Comparison of ENCODE assay signal across 21 mouse cellular contexts in genomic region chr15:60793041-60793673, GRCm38 (mm10).
DNase-seq lines count a peak whose midpoint lies in the region; ATAC-seq and TF ChIP-seq lines count a peak whose summit lies in the region.
"Had no signal": no experiment of that assay in that cellular context is flagged by ENCODE, and none has a peak within 500 bp of the region (broad histone marks: within the 10 kb centered on the region; RNA-seq: fewer than 3 reads in every experiment).

No protein-coding gene starts in this region.

- H3K4me3 ChIP-seq in kidney, adult 2 months (ENCODE audit: insufficient read depth, low read depth, low read length) = no peak overlapping the region
- H3K4me3 ChIP-seq in kidney, embryonic 14.5 days (ENCODE audit: low read length) = no peak overlapping the region
- H3K4me3 ChIP-seq in liver, adult 2 months (ENCODE audit: insufficient read depth, low read depth, low read length) = no peak overlapping the region
- no peak overlapping the region for H3K4me3 ChIP-seq in liver, embryonic 11.5 days (ENCODE audit: low read depth, low read length)
- no peak overlapping the region for H3K4me3 ChIP-seq in lung, postnatal 0 days (ENCODE audit: low read depth, low read length)
- H3K4me3 ChIP-seq in forebrain, embryonic 11.5 days (ENCODE audit: low read depth, low read length) = no peak overlapping the region
- H3K4me3 ChIP-seq: embryonic facial prominence, embryonic 15.5 days; erythroblast, embryonic 14.5 days; forebrain, embryonic 10.5 days; forebrain, embryonic 15.5 days; heart, embryonic 10.5 days had no signal

- H3K4me2 ChIP-seq in kidney, embryonic 14.5 days (replicated peaks; ENCODE audit: low read depth, low read length) = no peak overlapping the region
- H3K4me2 ChIP-seq in liver, embryonic 11.5 days = no peak overlapping the region
- no peak overlapping the region for H3K4me2 ChIP-seq in lung, postnatal 0 days (replicated peaks; ENCODE audit: low read depth, low read length)
- H3K4me2 ChIP-seq in forebrain, embryonic 11.5 days (ENCODE audit: low read depth, low read length, severe bottlenecking) = no peak overlapping the region
- H3K4me2 ChIP-seq: embryonic facial prominence, embryonic 15.5 days; forebrain, embryonic 15.5 days had no signal

- peak; percentile 80 for DNase-seq in kidney, adult 2 months
- peak; percentile 72 for DNase-seq in liver, adult 2 months (ENCODE audit: extremely low read depth, low read depth, low spot score)
- DNase-seq in liver, embryonic 11.5 days (ENCODE audit: low spot score) = no peak
- peak; percentile 67 for DNase-seq in lung, postnatal 0 days (ENCODE audit: low spot score)
- DNase-seq in lung, postnatal 4 days = no peak
- DNase-seq in kidney, postnatal 25 days = peak; percentile 35 to 46
- DNase-seq in forebrain, embryonic 11.5 days (ENCODE audit: low spot score) = no peak
- DNase-seq: adrenal gland, postnatal 10 days; cerebellum, adult 11 months; cerebellum, adult 8-10 months; cerebellum, postnatal 14 days; embryo, embryonic 11 days; heart, adult 18-20 months; heart, postnatal 10 days; heart, postnatal 4 days had no signal

- H3K36me3 ChIP-seq in kidney, adult 2 months (ENCODE audit: control insufficient read depth, insufficient read depth, low read length) = no peaks in the 10 kb centered on the region
- H3K36me3 ChIP-seq in kidney, embryonic 14.5 days (ENCODE audit: control insufficient read depth, insufficient read depth, low read length) = no peaks in the 10 kb centered on the region
- H3K36me3 ChIP-seq in liver, adult 2 months (ENCODE audit: control insufficient read depth, insufficient read depth, low read length) = no peaks in the 10 kb centered on the region
- H3K36me3 ChIP-seq in liver, embryonic 11.5 days (ENCODE audit: control insufficient read depth, insufficient read depth, low read length) = no peaks in the 10 kb centered on the region
- H3K36me3 ChIP-seq in lung, postnatal 0 days (ENCODE audit: insufficient read depth, low read length) = no peaks in the 10 kb centered on the region
- no peaks in the 10 kb centered on the region for H3K36me3 ChIP-seq in forebrain, embryonic 11.5 days (ENCODE audit: control insufficient read depth, insufficient read depth, low read length)
- H3K36me3 ChIP-seq: embryonic facial prominence, embryonic 15.5 days; forebrain, embryonic 10.5 days; forebrain, embryonic 15.5 days; heart, embryonic 10.5 days had no signal

- no peak for TF ChIP-seq EP300 in lung, postnatal 0 days (IDR thresholded peaks at IDR 0.05)

- H3K27me3 ChIP-seq in kidney, adult 2 months (replicated peaks; ENCODE audit: control insufficient read depth, insufficient read depth, low read length) = no peaks in the 10 kb centered on the region
- no peaks in the 10 kb centered on the region for H3K27me3 ChIP-seq in kidney, embryonic 14.5 days (ENCODE audit: control insufficient read depth, insufficient read depth, low read length)
- no peaks in the 10 kb centered on the region for H3K27me3 ChIP-seq in liver, adult 2 months (ENCODE audit: control insufficient read depth, insufficient read depth, low read length)
- no peaks in the 10 kb centered on the region for H3K27me3 ChIP-seq in liver, embryonic 11.5 days (replicated peaks; ENCODE audit: control insufficient read depth, insufficient read depth, low read length)
- H3K27me3 ChIP-seq in lung, postnatal 0 days (replicated peaks; ENCODE audit: insufficient read depth, low read length) = no peaks in the 10 kb centered on the region
- no peaks in the 10 kb centered on the region for H3K27me3 ChIP-seq in forebrain, embryonic 11.5 days (ENCODE audit: control insufficient read depth, insufficient read depth, low read length)
- H3K27me3 ChIP-seq: embryonic facial prominence, embryonic 15.5 days; forebrain, embryonic 15.5 days had no signal

- peaks cover 5% of the 10 kb centered on the region; the same call in 1 of the 2 replicates for H3K4me1 ChIP-seq in kidney, adult 2 months (ENCODE audit: control insufficient read depth, insufficient read depth, low read length)
- no peaks in the 10 kb centered on the region for H3K4me1 ChIP-seq in kidney, embryonic 14.5 days (ENCODE audit: control insufficient read depth, insufficient read depth, low read length)
- peaks cover 4% of the 10 kb centered on the region; the same call in 1 of the 2 replicates for H3K4me1 ChIP-seq in liver, adult 2 months (ENCODE audit: control insufficient read depth, insufficient read depth, low read length)
- H3K4me1 ChIP-seq in liver, embryonic 11.5 days (replicated peaks; ENCODE audit: control insufficient read depth, insufficient read depth, low read length) = no peaks in the 10 kb centered on the region
- no peaks in the 10 kb centered on the region for H3K4me1 ChIP-seq in lung, postnatal 0 days (ENCODE audit: insufficient read depth, low read depth, low read length)
- no peaks in the 10 kb centered on the region for H3K4me1 ChIP-seq in forebrain, embryonic 11.5 days (replicated peaks; ENCODE audit: control insufficient read depth, insufficient read depth, low read length)
- H3K4me1 ChIP-seq: embryonic facial prominence, embryonic 15.5 days; forebrain, embryonic 10.5 days; forebrain, embryonic 15.5 days; heart, embryonic 10.5 days had no signal

- ATAC-seq in kidney, embryonic 14.5 days (ENCODE audit: low FRiP score, low TSS enrichment) = no peak
- no peak for ATAC-seq in liver, embryonic 11.5 days (replicated peaks; ENCODE audit: low FRiP score)
- peak; percentile 62 for ATAC-seq in lung, postnatal 0 days
- no peak for ATAC-seq in forebrain, embryonic 11.5 days (replicated peaks; ENCODE audit: low FRiP score)
- ATAC-seq: forebrain, embryonic 15.5 days had no signal

- no peaks in the 10 kb centered on the region for H3K79me2 ChIP-seq in liver, adult 2 months (ENCODE audit: control insufficient read depth, insufficient read depth, low read length)

- TF ChIP-seq POLR2A in kidney, adult 2 months (IDR thresholded peaks at IDR 0.05; ENCODE audit: low read depth, low read length) = no peak
- no peak for TF ChIP-seq POLR2A in liver, adult 2 months (IDR thresholded peaks at IDR 0.05; ENCODE audit: extremely low read depth, insufficient read depth, low read length)

- no peak for TF ChIP-seq CTCF in kidney, adult 2 months (conservative IDR thresholded peaks at IDR 0.05; ENCODE audit: insufficient read depth, insufficient read length, low read depth, low read length)
- TF ChIP-seq CTCF in liver, adult 2 months (IDR thresholded peaks at IDR 0.05; ENCODE audit: low read depth, low read length) = no peak
- no peak for TF ChIP-seq CTCF in lung, postnatal 0 days (IDR thresholded peaks at IDR 0.05)

- no peaks in the 10 kb centered on the region for H3K9me3 ChIP-seq in kidney, embryonic 14.5 days (ENCODE audit: control insufficient read depth, low read length)
- no peaks in the 10 kb centered on the region for H3K9me3 ChIP-seq in liver, embryonic 11.5 days (ENCODE audit: control insufficient read depth, low read length)
- no peaks in the 10 kb centered on the region for H3K9me3 ChIP-seq in lung, postnatal 0 days (ENCODE audit: low read length)
- no peaks in the 10 kb centered on the region for H3K9me3 ChIP-seq in forebrain, embryonic 11.5 days (ENCODE audit: control insufficient read depth, low read length)
- H3K9me3 ChIP-seq: embryonic facial prominence, embryonic 15.5 days; forebrain, embryonic 10.5 days; forebrain, embryonic 15.5 days; heart, embryonic 10.5 days had no signal

- H3K9ac ChIP-seq in kidney, embryonic 14.5 days (ENCODE audit: low read depth, low read length) = no peak overlapping the region
- no peak overlapping the region for H3K9ac ChIP-seq in liver, adult 2 months (ENCODE audit: low read depth, low read length)
- no peak overlapping the region for H3K9ac ChIP-seq in liver, embryonic 11.5 days (ENCODE audit: low read depth, low read length)
- H3K9ac ChIP-seq in lung, postnatal 0 days (replicated peaks; ENCODE audit: low read depth) = no peak overlapping the region
- H3K9ac ChIP-seq in forebrain, embryonic 11.5 days (ENCODE audit: low read length) = no peak overlapping the region
- H3K9ac ChIP-seq: embryonic facial prominence, embryonic 15.5 days; forebrain, embryonic 15.5 days had no signal

- peak overlapping the region; percentile 83 for H3K27ac ChIP-seq in kidney, adult 2 months (ENCODE audit: insufficient read depth, low read depth, low read length)
- H3K27ac ChIP-seq in kidney, embryonic 14.5 days (ENCODE audit: low read depth, low read length) = no peak overlapping the region
- H3K27ac ChIP-seq in liver, adult 2 months (replicated peaks; ENCODE audit: insufficient read depth, low read depth, low read length) = no peak overlapping the region
- H3K27ac ChIP-seq in liver, embryonic 11.5 days (ENCODE audit: low read depth, low read length) = no peak overlapping the region
- no peak overlapping the region for H3K27ac ChIP-seq in lung, postnatal 0 days (ENCODE audit: low read length)
- H3K27ac ChIP-seq in forebrain, embryonic 11.5 days (ENCODE audit: low read depth, low read length) = no peak overlapping the region
- H3K27ac ChIP-seq: embryonic facial prominence, embryonic 15.5 days; forebrain, embryonic 10.5 days; forebrain, embryonic 15.5 days; heart, embryonic 10.5 days had no signal

Comparison
In these comparisons a context has a peak if more than half of its experiments do, and no peak if none do; other contexts are left out.
1. DNase-seq: peak in kidney, adult 2 months (single experiment), liver, adult 2 months (single experiment), lung, postnatal 0 days (single experiment) and kidney, postnatal 25 days (2 of 2); none in liver, embryonic 11.5 days (single experiment), lung, postnatal 4 days (0 of 2) and forebrain, embryonic 11.5 days (single experiment).